Mouse (Mus musculus) adrenal gland, adult 18-20 months (tissue): ENCODE data around the gene Shank2. TPM values are rescaled to one million over a fixed set of nuclear protein-coding genes. Genes with fewer than 3 reads are reported as not detected.

ENCODE experiments used
- DNase-seq, 2 experiments: peaks; one replicate each; pipeline ENCODE4 v3.0.0; 2021 to 2022; ENCODE audit warnings: low spot score in 2 of 2
- long read RNA-seq, 2 experiments: library from polyadenylated mRNA; stranded (forward); transcript quantifications; one replicate each; pipeline ENCODE4 v2.0.0; 2021
- total RNA-seq, 2 experiments: library from RNA; stranded (reverse); gene quantifications; 1 replicate in 1 of 2; 2 replicates in 1 of 2; pipeline ENCODE4 v1.2.3; 2021

Shank2 gene
- total RNA-seq: 10 to 100 TPM in 1 of 2 experiments, 1 to 10 TPM in 1; 8.1 to 18.5 TPM
- long read RNA-seq, experiment 1, partial matches to known transcripts: 0 of 1 reads
- long read RNA-seq, experiment 1, other reads (novel, unspliced or antisense): 1 of 1 reads
- long read RNA-seq, experiment 2, partial matches to known transcripts: 0 of 3 reads
- long read RNA-seq, experiment 2, other reads (novel, unspliced or antisense): 3 of 3 reads

DNA sequence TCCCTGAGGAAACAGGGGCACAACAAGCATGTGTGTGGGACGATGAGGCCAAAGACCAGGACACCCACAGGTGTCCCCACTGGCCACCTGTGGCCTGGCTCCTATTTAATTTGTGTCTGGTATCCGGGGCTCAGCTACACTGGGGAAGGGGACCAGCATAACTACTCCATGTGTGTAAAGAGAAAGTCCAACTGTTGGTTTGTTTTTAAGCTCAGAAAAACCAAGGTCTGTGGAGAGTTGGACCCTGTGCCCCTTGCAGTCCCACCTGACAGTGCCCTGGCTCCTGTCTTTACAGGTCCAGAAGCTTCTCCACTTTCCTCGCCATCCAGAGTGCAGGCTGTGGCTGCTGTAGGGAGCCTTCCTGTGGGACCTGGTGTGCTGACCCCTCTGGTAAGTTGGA, at the start of gene Shank2:
TSS of gene Shank2 (plus strand) at position 301 of the 400 bp plus-strand sequence.
- DNase-seq: no peak

DNA sequence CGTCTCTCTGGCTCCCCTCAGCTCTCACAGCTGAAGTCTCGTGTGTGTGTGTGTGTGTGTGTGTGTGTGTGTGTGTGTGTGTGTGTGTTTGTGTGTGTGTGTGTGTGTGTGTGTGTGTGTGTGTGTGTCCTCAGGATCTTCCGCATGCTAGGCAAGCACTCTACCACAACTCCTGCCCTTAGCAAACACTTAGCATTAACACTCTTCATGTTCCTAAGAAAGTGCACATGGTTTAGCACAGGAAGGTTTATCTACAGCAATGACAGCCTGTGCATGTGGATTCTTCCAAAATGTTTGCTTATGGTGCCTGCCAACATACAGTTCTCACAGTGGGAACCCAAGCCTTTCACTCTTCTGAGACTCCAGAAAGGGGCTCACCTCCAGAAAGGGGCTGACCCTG, 49.6 kb upstream of the Shank2 start:
- no peak for DNase-seq

DNA sequence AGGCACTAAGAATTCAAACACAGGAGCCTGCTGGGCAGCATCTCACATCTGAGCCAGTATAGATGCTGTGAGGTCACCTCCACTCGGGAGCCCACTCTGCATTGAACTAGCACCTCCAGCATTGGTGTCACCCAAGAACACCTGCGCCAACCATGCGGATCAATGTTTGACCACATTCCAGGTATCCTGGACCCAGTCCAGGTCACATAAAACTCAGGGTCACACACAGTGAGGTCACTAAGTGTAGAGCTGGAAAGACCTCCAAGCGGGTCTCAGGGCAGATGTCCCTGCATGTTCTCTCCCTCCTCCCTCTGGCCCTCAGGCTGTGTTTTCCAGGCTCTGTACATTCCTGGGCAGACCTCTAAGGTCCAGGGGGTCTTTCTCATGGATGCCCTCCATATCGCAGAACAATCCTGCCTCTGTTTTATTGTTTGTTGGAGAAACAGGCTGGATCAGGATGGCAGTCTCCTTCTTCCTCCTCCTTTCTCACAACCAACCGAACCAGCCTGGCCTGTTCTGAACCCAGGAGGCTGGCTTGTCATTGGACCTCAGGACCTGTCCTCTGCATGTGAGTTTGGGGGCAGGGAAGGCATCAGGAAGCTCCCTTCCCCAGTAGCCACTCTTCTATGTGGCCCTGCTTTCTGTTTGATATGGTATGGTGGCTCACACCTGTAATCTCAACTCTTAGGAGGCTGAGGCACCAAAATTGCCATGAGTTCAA, 45.0 kb upstream of the Shank2 start:
- DNase-seq: no peak

DNA sequence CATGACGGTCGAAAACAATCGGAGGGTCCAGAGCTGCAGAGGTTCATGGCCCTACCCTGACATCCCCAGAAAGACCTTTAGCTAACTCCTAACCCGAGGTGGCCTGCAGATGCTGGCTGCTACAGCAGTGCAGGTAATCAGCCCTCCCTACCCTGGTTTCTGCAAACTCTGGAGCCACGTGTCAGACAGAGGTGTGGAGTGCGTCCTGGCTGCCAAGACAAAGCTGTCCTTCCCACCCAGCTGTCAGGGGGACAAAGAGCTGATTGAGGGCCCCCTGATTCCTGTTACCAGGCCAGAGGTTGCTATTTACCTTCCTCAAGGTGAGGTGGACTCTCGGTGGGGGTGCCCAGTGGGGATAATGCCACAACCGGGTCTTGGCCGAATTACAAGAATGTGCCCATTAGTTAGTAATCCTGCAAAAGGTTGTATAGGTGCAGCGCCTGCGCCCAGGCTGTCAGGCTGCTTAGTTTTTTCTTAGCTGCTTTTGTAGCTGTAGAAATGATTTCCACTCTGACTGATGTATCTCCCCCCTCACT, 43.6 kb upstream of the Shank2 start:
- no peak for DNase-seq

DNA sequence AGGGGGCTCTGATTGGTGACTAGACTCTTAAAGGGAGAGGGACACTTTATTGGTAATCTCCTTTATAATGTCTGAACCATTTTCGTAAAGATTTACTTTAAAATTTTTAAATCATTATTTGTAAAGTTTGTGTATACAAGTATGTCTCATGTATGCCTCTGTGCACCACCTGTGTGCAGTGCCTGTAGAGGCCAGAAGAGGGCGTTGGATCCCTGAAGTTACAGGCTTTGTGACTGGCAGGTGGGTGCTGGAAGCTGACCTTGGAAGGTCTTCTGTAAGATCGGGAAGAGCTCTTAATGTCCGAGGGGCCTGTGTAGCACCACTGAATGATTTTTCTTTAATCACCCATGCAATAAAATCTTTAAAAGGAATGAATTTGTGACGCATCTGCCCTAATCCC, 37.9 kb upstream of the Shank2 start:
- DNase-seq: no peak

DNA sequence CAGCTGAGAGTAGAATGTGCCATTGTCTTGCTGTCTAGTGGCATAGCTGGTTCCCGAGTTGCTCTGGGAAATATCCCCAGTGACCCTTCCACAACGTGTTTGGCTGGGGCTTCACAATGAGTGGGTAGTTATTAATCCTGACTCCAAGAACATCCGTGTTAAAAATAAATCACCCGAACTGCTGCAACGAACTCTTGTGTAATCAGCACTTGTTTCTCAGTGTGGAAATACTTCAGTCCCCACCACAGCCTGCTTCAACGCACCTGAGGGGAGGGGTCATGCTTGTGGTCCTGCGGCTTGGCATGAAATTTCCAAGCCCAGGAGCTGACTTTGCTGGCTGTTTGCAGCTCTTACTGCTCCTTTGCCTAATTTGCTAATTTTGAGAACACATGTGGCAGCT, 35.1 kb upstream of the Shank2 start:
- no peak for DNase-seq

DNA sequence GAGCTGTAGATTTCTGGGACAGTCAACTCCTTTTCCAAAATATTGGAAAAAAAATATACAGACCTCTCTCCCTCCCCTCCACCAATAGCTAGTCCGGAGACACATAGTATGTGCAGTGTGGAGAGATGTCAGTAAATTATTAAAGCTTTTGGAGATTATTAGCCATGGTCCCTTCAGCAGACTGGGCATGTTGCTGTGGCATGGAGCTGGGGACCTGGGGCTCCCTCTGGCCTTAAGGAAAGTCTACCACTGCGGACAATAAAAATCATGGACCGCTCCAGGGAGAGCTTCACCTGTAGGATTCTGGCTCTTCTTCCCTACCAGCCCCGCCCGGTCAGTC, 24.3 kb upstream of the Shank2 start:
- no peak for DNase-seq

DNA sequence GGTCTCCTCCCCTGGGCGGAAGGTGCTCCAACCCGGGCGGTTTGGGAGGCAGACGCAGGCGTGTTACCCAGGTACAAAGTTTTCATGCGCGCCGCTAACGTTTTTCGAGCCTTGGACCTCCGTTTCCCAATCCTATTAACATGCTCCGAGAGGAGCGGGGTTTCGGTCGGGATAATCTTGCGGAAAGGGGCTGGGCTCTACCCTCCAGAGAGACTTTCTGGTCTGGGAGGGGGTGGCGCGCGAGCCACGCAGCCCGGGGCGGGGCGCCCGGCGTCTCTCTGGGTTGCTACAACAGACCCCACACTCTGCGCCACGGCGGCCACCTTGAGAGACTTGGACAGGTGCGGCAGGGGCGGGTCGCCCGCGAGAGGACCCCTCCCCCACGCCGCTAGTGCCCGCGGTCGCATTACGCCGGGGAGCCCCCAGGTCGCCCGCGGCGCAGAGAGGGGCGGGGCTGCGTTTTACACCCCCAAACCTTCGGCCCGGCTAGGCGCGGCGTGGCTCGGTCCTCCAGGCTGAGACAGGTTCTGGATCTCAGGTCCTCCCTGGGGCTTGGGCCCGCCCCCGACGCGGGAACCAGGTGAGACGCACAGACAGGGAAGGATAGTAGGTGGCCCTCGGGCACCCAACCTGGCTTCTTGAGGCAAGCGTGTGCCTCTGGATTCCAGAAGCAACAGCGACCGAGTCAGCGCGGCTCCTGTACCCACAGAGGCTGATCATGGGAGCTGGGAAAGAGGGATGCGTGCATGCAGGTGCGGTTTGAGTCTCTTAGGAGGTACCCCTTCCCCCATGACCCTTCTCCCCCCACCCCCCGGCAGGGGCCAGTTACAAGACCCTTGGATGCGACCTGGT, 23.7 kb upstream of the Shank2 start:
- DNase-seq: peak; percentile 16 to 25

DNA sequence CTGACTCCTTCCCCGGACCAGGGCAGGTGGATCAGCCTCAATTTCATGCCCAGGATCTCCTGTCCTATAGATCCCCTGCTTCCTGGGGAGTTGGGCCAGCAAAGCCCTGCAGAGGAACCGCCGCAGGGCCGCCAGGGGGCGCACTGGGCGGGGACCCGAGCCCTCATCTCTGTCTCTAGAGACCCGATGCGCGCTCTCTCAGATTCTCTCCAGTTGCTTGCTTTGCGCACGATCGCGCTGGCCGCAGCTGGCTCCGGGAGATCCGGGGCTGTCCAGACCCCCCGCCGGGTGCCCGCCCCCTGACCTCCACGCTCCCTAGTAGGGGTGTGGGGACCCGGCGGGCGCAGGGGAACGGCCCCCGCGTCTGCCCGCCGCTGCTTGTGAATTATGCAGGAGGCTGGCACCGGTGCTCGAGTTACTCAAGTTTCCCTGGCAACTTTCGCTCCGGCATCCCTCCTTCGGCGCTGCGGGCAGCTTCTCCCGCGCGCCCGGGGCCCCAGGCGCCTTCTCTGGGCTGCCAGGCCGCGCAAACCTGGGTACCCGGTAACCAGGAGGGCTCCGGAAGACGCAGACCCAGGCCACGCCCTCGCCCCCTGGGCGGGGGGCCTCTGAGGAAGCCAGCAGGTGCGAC, 22.9 kb upstream of the Shank2 start:
- DNase-seq: peak; percentile 61 to 70

DNA sequence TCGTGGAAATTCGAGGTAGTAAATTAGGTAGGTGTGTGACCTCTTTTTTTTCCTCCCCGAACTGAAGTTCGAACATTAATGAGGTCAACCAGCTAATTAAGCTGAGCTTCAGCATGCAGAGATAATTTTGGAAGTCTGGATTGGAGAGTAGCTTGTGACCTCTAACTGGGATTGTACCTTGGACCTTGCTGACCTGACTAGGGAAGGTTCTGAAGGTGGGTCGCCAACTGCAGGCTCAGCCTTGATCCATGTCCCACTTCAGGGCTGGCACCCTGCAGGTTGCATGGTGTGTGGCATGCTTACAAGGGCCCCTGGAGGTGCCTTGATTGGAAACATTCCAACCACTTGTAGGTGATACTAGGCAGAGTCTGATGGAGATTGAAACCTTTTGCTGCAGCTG, 21.7 kb upstream of the Shank2 start:
- DNase-seq: no peak

DNA sequence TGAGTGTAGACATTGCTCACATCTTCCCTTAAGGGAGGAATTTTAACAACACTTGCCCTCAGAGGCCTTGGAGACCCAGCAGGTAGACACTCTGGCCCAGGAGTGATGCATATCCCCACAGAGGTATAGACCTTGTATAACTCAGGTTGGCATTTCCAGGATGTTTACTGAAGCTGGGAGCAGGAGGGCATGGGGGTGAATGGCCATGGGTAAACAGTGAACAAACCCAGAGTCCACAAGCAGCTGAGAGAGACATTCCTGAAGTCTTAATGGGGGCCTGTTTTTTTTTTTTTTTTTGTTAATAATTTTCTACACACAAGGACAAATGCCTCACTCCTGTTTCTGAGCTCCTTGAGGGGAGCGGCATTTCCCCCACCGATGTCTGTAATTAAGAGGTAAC, 15.4 kb upstream of the Shank2 start:
- no peak for DNase-seq

DNA sequence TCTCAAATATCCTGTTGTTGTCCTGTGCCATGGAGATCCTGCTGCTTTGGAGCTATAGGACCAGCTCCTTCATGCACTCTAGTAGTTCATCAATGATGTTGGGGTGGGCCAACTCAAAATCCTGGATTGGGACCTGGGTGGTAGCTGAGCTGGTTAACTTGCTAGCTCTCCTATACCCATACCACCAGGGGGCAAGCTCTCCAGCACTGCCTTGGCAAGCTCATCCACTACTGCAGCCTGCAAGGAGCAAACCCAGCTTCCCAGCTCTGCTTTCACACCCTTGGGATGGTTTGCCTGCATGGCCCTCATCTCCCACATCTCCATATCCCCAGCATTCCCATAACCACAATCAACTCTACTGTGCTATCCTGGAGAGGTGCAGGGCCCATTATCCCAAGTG, 10.6 kb upstream of the Shank2 start:
- DNase-seq: no peak

DNA sequence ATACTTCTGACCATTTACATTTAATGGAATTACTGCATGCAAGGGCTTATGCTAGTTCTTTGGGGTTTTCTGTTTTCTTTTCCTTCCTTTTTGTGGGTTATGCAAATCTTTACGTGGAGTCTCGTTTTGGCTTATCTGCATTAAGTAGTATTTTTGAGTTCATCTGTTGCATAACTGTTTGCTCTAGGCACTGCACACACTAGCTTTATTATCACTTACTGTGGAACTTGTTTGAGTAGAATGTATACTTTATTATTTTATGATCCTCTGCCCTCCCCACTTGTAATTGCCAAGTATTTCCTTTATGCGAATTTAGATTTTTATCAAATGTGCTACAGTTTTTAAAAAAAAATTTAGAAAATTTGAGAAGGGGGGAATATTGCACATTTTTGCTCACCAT, 2.7 kb upstream of the Shank2 start:
- no peak for DNase-seq

DNA sequence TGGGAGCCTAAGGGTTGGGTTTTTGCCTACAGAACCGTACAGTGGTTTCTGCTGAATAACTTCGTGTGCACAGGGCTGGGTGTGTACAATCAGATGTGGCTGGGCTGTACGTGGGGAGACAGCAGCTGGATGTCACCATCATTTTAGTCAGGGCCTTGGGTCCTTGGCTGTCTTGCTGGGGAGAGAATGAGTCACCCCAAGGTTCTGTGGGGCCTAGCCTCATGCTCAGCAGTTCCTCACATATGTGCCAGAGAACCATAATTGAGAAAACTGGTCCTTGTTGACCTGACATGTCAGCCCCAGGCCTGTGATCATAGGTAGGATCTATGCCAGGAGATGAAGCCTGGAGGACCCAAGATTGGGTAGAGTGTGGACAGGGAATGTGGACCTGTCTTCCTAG, 1.7 kb downstream of the Shank2 start:
- peak in 1 of 2 experiments; percentile 10 for DNase-seq

DNA sequence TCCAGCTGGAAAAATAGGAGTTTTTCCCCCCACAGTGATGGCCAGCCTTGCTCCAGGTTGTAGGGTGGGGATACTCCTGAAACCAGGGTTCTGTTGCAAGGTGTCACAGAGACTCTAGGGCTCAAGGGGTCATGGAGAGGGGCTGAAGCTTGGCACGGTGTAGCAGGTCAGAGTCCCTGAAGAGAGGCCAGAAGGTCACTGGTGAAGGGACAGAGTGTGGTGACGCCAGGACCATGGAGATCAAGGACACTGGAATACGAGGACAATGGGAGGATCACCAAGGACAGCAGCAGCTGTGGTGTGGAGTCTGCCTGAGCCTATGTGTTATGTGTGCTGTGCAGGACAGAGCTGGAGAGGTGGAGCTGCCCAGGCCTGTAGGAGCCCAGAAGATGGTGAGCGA, 6.4 kb downstream of the Shank2 start:
- no peak for DNase-seq

DNA sequence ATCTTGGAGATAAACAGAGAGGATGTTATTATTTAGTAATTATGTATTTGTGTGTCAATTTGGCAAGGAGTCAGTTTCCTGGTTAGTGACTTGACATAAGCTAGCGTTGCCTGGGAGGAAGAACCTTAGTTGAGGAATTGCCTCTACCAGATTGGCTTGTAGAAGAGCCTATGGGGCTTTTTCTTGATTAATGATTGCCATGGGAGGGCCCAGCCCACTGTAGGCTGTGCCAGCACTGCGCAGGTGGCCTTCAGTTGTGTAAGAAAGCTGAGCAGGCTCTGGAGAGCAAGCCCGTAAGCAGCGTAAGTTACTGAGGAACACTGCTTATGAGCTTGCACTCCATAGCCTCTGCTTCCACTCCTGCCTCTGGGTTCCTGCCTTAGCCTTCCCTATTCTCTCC, 7.3 kb downstream of the Shank2 start:
- DNase-seq: peak in 1 of 2 experiments; percentile 12

DNA sequence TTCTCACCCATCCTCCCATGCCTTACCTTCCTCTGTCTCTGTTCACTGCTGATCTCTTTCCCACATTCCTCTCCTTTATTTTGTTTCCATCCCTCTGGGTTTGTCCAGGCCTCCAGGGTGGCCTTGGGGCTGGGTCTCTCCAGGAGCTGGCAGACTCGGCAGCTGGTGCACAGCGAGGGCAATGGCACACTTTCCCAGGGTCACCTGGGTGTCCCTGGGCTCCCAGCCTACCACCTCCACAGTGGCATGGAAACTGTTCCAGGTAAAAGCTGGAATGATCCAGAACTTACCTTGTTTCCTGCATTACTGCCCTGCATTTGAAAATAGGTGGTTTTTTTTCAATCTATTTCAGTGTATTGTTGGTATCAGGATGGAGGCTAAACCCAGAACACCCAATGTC, 12.8 kb downstream of the Shank2 start:
- no peak for DNase-seq

DNA sequence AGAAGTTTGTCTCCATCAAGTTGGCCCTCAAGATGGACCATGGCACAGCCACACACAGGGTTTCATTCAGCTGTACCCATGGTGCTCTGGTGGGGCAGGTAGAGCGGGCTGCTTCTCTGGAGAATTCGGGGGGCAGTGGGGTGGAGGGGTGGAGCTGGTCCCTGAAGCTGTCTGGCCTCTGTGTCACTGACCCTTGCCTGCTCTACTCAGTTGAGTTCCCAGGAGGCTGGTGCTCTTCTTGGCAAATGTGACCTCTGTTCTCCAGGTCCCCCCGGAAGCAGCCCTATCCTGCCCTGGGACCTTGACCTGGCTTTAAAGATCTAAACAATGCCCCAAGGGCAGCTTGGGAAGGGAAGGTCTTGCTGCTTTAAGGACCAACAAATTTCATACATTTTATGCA, 20.1 kb downstream of the Shank2 start:
- DNase-seq: no peak

DNA sequence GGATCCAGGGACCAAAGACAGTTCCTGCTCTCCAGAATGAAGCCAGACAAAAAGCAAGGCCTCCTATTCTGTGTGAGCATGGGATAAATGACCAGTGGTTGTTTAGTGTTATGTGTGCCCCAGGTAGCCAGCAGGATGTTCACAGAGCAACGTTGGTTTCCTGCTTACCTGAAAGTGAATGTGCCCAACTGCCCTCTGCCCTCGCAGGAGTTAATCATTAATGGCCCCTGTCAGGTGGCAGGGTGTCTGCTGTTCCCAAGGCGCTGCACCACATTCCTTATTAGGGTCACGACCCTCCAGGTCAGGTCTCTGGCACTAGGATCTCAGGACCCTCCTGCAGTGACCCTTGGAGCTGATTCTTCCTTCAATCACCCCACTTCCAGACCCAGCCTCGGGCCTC, 21.0 kb downstream of the Shank2 start:
- no peak for DNase-seq

DNA sequence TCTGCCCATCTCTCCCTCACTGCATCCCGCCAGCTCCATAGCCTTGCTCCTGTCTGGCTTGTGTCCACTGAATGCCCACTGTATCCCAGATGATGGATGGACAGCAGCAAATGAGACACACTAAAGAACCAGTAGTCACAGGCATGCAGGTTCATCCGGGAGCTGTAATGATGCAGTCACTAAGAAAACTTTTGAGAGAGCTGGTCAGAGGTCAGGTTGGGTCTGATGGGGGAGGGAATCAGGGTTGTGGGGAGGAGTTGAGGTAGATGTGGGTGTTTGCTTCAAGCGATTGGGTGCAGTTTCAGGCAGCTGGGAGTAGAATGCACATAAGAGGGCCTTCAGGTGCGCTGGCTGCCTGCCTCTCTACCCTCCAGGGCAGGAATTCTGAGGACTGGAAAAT, 21.8 kb downstream of the Shank2 start:
- DNase-seq: no peak

DNA sequence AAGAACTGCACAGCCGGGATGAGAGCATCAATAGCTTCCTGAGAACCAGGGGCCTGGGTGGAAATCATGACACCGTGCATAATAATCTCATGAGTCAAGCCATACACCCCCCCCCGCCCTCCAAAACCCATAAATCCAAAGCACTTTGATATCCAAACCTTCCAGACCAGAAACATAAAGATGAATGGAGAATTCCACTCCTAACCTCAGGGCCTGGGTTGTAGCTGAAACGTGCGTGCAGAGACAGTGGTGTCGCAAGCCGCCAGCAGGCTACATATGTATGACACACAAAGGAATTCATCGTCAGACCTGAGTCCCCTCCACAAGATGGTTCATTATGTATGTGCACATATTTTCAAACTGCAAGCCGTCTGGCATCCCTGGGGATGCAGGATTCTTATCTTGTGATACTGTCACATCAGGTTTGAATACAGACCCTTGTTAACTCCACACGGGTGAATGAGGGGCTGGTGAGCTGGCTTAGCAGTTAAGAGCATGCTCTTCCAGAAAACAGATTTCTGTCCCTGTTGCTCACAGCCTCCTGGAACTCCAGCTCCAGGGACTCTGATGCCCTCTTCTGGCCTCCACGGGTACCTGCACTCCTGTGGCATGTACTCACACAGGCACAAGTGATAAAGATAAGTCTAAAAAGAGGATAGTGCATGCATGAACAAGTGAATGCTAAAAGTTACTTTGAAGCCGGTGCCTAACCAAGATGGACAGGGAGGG, 24.5 kb downstream of the Shank2 start:
- DNase-seq: no peak
